Mouse (Mus musculus): ENCODE data around the gene Cast. TPM values are rescaled to one million over a fixed set of nuclear protein-coding genes. Genes with fewer than 3 reads are reported as not detected.

Gene Cast
- polyA plus RNA-seq, 1 experiment from 2014 or later = 66.5 TPM

DNA sequence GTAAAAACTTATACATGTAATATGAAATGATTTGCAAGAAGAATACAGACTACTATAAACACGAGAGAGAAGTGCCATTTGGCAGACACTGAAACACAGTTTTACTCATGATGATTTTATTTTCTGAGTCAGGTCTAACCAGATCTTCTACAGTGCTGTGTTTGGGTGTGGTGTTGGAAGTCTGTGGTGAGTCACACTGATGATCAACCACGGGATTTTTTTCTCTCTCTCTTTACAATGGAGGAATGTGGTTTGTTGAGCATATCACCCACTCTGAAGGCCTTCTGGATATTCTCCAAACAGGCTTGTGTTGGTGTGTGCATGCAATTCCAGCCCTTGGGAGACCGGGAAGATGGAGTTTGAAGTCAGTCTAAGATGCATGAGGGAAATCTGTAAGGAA, 13.5 kb upstream of the Cast start:
- Histone ChIP-seq H3K36me3 (ENCODE audit: control insufficient read depth, insufficient read depth, low read length) (no peaks in the 10 kb centered on the region), H3K4me1 (replicated peaks; ENCODE audit: control insufficient read depth, insufficient read depth) (no peaks in the 10 kb centered on the region), H3K27ac (replicated peaks) (no peak overlapping the region), H3K4me2 (replicated peaks; ENCODE audit: low read depth) (no peak overlapping the region), H3K27me3 (ENCODE audit: control insufficient read depth, insufficient read depth, low read length) (no peaks in the 10 kb centered on the region), H3K9me3 (ENCODE audit: control insufficient read depth, low read length) (no peaks in the 10 kb centered on the region), H3K9ac (ENCODE audit: low read length) (no peak overlapping the region), H3K4me3 (ENCODE audit: low read depth, low read length) (no peak overlapping the region)
- DNase-seq (ENCODE audit: low spot score) (no peak), ATAC-seq (ENCODE audit: low FRiP score, low TSS enrichment) (peak; percentile 74; the same call in 1 of the 2 replicates)
- WGBS = 50% methylated on average over 3 of the region's 3 CpGs
- no peak for TF ChIP-seq CTCF (IDR thresholded peaks at IDR 0.05; ENCODE audit: low read depth)
- no peak for TF ChIP-seq EP300 (optimal IDR thresholded peaks at IDR 0.05)

DNA sequence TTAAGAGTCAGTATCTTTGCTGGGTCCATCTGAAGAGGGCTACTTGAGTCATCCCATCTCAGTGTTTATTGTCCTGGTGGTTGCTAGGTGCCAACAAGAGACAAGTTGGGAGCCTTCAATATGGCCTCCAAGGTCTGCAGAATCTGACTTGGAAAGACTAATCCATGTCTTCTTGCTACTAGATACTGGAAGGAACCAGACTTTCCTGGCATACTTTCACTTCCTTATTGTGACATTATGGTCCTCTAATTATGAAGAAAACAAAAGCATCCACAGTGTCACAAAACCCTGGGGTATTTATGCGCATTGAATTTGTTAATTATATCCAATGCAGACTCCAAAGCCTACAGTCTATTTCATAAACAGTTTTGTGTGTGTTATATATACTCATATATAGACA, 7.1 kb upstream of the Cast start:
- Histone ChIP-seq H3K4me3 (ENCODE audit: low read depth, low read length) (no peak overlapping the region), H3K36me3 (ENCODE audit: control insufficient read depth, insufficient read depth, low read length) (no peaks in the 10 kb centered on the region), H3K4me1 (replicated peaks; ENCODE audit: control insufficient read depth, insufficient read depth) (no peaks in the 10 kb centered on the region), H3K27me3 (ENCODE audit: control insufficient read depth, insufficient read depth, low read length) (no peaks in the 10 kb centered on the region), H3K9ac (ENCODE audit: low read length) (no peak overlapping the region), H3K9me3 (ENCODE audit: control insufficient read depth, low read length) (no peaks in the 10 kb centered on the region), H3K27ac (replicated peaks) (no peak overlapping the region), H3K4me2 (replicated peaks; ENCODE audit: low read depth) (no peak overlapping the region)
- TF ChIP-seq CTCF (IDR thresholded peaks at IDR 0.05; ENCODE audit: low read depth) (no peak), EP300 (optimal IDR thresholded peaks at IDR 0.05) (no peak)
- WGBS = 98% methylated on average over 1 of the region's 1 CpGs
- DNase-seq (ENCODE audit: low spot score) = no peak
- no peak for ATAC-seq (ENCODE audit: low FRiP score, low TSS enrichment)

DNA sequence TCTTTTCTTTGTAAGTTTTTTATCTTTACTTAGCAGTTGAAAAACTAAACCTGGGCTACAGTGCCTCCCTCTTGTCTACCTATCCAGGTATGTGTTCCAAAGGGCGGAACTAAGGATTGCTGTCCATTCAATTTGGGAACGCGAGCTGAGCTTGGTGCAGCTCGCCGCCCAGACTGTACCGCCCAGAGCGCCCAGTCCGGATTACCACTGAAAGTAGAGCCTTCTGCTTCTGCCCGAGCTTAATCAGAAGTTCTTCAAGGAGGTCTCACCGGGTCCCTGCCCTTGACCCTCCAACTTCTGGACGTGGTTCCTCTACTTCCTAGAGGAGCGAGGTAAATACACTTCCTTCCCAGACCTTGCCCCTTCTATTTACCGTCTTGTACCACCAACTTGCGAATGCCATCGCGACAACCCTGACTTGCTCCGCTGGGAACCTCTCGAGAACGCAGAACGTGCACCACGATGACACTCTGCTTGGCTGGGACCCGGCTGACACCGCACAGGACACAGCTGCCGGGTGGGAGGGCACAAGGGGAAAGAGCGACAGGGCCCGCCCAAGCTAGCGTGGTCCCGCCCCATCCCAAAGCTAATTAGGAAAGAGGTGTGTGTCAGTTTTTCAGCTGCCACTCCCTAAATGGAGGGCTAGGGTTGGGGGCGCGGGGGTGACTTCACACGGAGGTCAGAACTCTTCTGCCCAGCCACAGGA, 1.0 kb downstream of the Cast start:
- H3K4me3 ChIP-seq (ENCODE audit: low read depth, low read length) = peak overlapping the region; percentile 80
- no peaks in the 10 kb centered on the region; the same call in 1 of the 2 replicates for H3K4me1 ChIP-seq (replicated peaks; ENCODE audit: control insufficient read depth, insufficient read depth)
- H3K27me3 ChIP-seq (ENCODE audit: control insufficient read depth, insufficient read depth, low read length) = no peaks in the 10 kb centered on the region
- peak overlapping the region; percentile 81 for H3K4me2 ChIP-seq (replicated peaks; ENCODE audit: low read depth)
- peak; percentile 85 for DNase-seq (ENCODE audit: low spot score)
- H3K27ac ChIP-seq (replicated peaks) = peak overlapping the region; percentile 96
- H3K9me3 ChIP-seq (ENCODE audit: control insufficient read depth, low read length) = no peaks in the 10 kb centered on the region
- under 1% methylated on average over 31 of the region's 31 CpGs for WGBS
- peak overlapping the region; percentile 83 for H3K9ac ChIP-seq (ENCODE audit: low read length)
- peak; percentile 95 for ATAC-seq (ENCODE audit: low FRiP score, low TSS enrichment)
- H3K36me3 ChIP-seq (ENCODE audit: control insufficient read depth, insufficient read depth, low read length) = no peaks in the 10 kb centered on the region
- TF ChIP-seq CTCF (IDR thresholded peaks at IDR 0.05; ENCODE audit: low read depth) = no peak
- TF ChIP-seq EP300 (optimal IDR thresholded peaks at IDR 0.05) = no peak

DNA sequence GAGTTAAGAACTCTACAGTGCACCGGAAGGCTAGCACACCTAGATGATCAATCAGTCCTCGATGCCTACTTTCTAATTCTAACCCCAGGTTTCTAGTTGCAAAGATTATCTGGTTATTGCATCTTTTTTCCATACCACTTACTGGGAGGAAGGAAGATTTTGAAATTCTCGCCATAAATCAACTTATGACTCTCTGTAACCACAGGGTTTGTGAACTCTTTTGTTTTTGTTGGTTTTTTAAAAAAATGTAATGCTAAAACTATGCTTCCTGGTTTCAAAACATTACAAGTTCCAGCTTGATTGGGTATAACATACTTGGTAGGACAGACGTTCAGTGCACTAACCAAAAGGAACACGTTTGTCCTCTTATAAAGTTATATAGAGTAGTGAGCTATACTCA, 1.7 kb downstream of the Cast start:
- ATAC-seq (ENCODE audit: low FRiP score, low TSS enrichment) (no peak), DNase-seq (ENCODE audit: low spot score) (no peak)
- 48% methylated on average over 5 of the region's 5 CpGs for WGBS
- TF ChIP-seq EP300 (optimal IDR thresholded peaks at IDR 0.05) (no peak), CTCF (IDR thresholded peaks at IDR 0.05; ENCODE audit: low read depth) (no peak)
- no peaks in the 10 kb centered on the region; the same call in 1 of the 2 replicates for H3K4me1 ChIP-seq (replicated peaks; ENCODE audit: control insufficient read depth, insufficient read depth)
- peak overlapping the region; percentile 30; the same call in 1 of the 2 replicates for H3K27ac ChIP-seq (replicated peaks)
- no peak overlapping the region; the same call in 1 of the 2 replicates for H3K9ac ChIP-seq (ENCODE audit: low read length)
- no peaks in the 10 kb centered on the region for H3K27me3 ChIP-seq (ENCODE audit: control insufficient read depth, insufficient read depth, low read length)
- H3K4me3 ChIP-seq (ENCODE audit: low read depth, low read length) = peak overlapping the region; percentile 80
- no peaks in the 10 kb centered on the region for H3K9me3 ChIP-seq (ENCODE audit: control insufficient read depth, low read length)
- H3K36me3 ChIP-seq (ENCODE audit: control insufficient read depth, insufficient read depth, low read length) = no peaks in the 10 kb centered on the region
- peak overlapping the region; percentile 81 for H3K4me2 ChIP-seq (replicated peaks; ENCODE audit: low read depth)

DNA sequence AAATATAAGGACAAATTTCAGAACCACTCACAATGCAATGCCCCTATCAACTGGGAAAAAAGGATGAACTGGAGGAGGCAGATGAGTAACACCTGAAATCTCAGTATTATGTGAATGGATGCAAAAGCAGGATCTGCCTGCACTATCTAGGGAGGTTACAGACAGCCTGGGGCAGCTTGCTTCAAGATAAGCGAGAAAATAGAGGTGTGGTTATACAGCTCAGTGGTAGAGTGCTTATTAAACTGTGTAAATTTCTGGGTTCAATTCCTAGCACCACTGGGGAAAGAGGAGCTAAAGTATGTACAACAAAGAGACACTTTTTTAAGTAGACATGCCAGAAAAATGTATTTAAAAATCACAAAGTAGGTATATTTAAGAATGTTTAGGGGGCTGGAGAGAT, 14.2 kb downstream of the Cast start:
- H3K4me1 ChIP-seq (replicated peaks; ENCODE audit: control insufficient read depth, insufficient read depth) = no peaks in the 10 kb centered on the region
- no peak for ATAC-seq (ENCODE audit: low FRiP score, low TSS enrichment)
- H3K9me3 ChIP-seq (ENCODE audit: control insufficient read depth, low read length) = no peaks in the 10 kb centered on the region
- no peak overlapping the region for H3K27ac ChIP-seq (replicated peaks)
- no peaks in the 10 kb centered on the region; the same call in 1 of the 2 replicates for H3K36me3 ChIP-seq (ENCODE audit: control insufficient read depth, insufficient read depth, low read length)
- no peak for DNase-seq (ENCODE audit: low spot score)
- no peaks in the 10 kb centered on the region for H3K27me3 ChIP-seq (ENCODE audit: control insufficient read depth, insufficient read depth, low read length)
- TF ChIP-seq CTCF (IDR thresholded peaks at IDR 0.05; ENCODE audit: low read depth) (no peak), EP300 (optimal IDR thresholded peaks at IDR 0.05) (no peak)
- 81% methylated on average over 1 of the region's 1 CpGs for WGBS
- H3K9ac ChIP-seq (ENCODE audit: low read length) = no peak overlapping the region
- no peak overlapping the region for H3K4me2 ChIP-seq (replicated peaks; ENCODE audit: low read depth)
- H3K4me3 ChIP-seq (ENCODE audit: low read depth, low read length) = no peak overlapping the region

DNA sequence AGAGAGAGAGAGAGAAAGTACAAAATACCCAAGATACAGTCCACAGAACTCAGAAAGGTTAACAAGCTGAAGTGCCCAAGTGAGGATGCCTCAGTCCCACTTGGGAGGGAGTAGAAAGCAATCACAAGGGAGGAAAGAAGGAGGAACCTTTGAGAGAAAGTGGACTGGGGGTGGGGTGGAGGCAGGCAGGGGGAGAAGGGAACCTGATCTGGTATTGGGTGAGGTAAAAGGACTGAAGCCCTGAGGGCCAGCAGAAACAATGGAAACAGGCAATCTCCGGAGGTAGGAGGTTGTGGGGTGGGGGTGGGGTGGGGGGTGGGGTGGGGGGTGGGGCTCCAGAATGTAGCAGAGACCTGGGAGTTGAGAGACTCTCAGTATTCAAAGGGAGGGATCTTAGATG, 20.9 kb downstream of the Cast start:
- 0% methylated on average over 1 of the region's 1 CpGs for WGBS
- no peak for ATAC-seq (ENCODE audit: low FRiP score, low TSS enrichment)
- no peak for TF ChIP-seq CTCF (IDR thresholded peaks at IDR 0.05; ENCODE audit: low read depth)
- TF ChIP-seq EP300 (optimal IDR thresholded peaks at IDR 0.05) = no peak
- Histone ChIP-seq H3K4me2 (replicated peaks; ENCODE audit: low read depth) (no peak overlapping the region), H3K4me3 (ENCODE audit: low read depth, low read length) (no peak overlapping the region), H3K27me3 (ENCODE audit: control insufficient read depth, insufficient read depth, low read length) (no peaks in the 10 kb centered on the region), H3K9ac (ENCODE audit: low read length) (no peak overlapping the region), H3K4me1 (replicated peaks; ENCODE audit: control insufficient read depth, insufficient read depth) (no peaks in the 10 kb centered on the region), H3K27ac (replicated peaks) (no peak overlapping the region), H3K36me3 (ENCODE audit: control insufficient read depth, insufficient read depth, low read length) (no peaks in the 10 kb centered on the region), H3K9me3 (ENCODE audit: control insufficient read depth, low read length) (no peaks in the 10 kb centered on the region)
- no peak for DNase-seq (ENCODE audit: low spot score)

Measured in stomach, postnatal 0 days (tissue).